Mouse (Mus musculus) erythroblast, embryonic 14.5 days (primary cell): Measurements from ENCODE around the gene Wfdc21.

ENCODE experiments used
- GATA1 ChIP-seq: IDR thresholded peaks from 2 replicates; pipeline ENCODE4 v1.6.1; 2012; ENCODE audit warnings: low read length, inconsistent platforms, mixed read lengths
- TAL1 ChIP-seq: IDR thresholded peaks from 3 replicates; pipeline ENCODE4 v1.6.1; 2012; ENCODE audit warnings: low read length, inconsistent platforms, mixed read lengths

DNA sequence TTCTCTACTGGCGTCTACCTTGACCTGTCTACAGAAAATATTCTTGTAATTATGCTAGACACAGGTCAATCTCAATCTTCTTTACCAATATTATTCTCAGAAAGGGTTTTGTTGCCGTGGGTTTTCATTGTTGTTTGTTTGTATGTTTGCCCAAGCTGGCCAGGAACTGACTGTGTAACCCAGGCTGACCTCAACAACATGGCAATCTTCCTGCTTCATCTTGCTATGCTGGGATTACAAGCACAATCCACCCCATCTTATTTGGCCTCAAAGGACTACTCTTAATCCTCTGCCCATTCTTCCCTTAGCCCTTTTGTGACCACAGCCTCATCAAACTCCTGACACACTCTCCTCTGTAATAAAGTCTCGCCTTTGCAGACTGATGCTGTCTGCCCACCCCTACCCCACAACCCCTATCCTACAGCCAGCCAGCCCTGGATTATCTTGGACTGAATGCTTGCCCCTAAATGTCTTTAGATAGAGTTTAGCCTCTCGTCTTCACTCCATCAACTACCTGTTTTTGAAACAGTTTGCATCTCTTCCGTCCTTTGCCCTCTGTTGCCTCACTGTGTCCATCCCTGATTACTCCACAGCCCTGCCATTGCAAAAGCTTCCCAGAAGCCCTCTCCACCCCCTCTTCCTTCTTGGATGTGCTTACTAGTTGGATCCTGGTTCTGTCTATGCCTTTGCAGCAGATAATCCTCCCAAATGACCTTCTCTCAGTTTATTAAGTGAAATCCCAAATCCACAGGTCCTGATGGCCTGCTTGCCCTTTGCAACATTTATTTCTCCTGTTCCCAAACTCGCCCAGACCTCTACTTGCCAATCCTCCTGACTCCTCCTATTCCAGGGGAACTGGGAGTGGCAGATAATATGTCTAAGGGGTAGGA lies 881 bp downstream of the Wfdc21 start:
- TF ChIP-seq GATA1, result no peak
- TF ChIP-seq TAL1, result no peak
